Mouse (Mus musculus) midbrain, embryonic 13.5 days (tissue): ENCODE results near the gene Setmar. TPM values are rescaled to one million over a fixed set of nuclear protein-coding genes. Genes with fewer than 3 reads are reported as not detected.

Experiments
- ATAC-seq: fragments of 200-750 bp; cut with Nextera tagmentation; 2 replicates; pipeline ENCODE4 v1.8.0; 2017; ENCODE audit warnings: mild to moderate bottlenecking, moderate TSS enrichment, moderate library complexity
- H3K27ac ChIP-seq: fragments of 300-500 bp; sonication (generic); 2 replicates; pipeline ENCODE4 v1.5.1; 2015; ENCODE audit warnings: inconsistent platforms, mild to moderate bottlenecking, moderate library complexity
- H3K27me3 ChIP-seq: fragments of 300-500 bp; sonication (generic); 2 replicates; pipeline ENCODE4 v1.6.1; 2015; ENCODE audit warnings: mild to moderate bottlenecking, inconsistent platforms
- H3K36me3 ChIP-seq: fragments of 300-500 bp; sonication (generic); 2 replicates; pipeline ENCODE4 v1.6.1; 2015; ENCODE audit warnings: mild to moderate bottlenecking, inconsistent platforms
- H3K4me1 ChIP-seq: fragments of 300-500 bp; sonication (generic); replicated peaks from 2 replicates; pipeline ENCODE4 v1.6.1; 2015; ENCODE audit warnings: inconsistent platforms
- H3K4me2 ChIP-seq: fragments of 300-500 bp; sonication (generic); replicated peaks from 2 replicates; pipeline ENCODE4 v1.6.1; 2015; ENCODE audit warnings: moderate library complexity, mild to moderate bottlenecking, inconsistent platforms
- H3K4me3 ChIP-seq: fragments of 300-500 bp; sonication (generic); replicated peaks from 2 replicates; pipeline ENCODE4 v1.5.1; 2015; ENCODE audit warnings: mild to moderate bottlenecking, inconsistent platforms
- H3K9ac ChIP-seq: fragments of 300-500 bp; sonication (generic); replicated peaks from 2 replicates; pipeline ENCODE4 v1.6.1; 2015; ENCODE audit warnings: mild to moderate bottlenecking, inconsistent platforms
- H3K9me3 ChIP-seq: fragments of 300-500 bp; sonication (generic); 2 replicates; pipeline ENCODE4 v1.6.1; 2016; ENCODE audit warnings: mild to moderate bottlenecking, inconsistent platforms
- WGBS: fragments of 180-500 bp; shearing (Covaris S2); methylation state at CpG from one replicate; pipeline ENCODE4 v1.1.7; 2015; 5-methylcytosine and 5-hydroxymethylcytosine counted together
- polyA plus RNA-seq: library from polyadenylated mRNA; unstranded; fragments of >200 nt; fragmentation: Nextera tagmentation; extraction: Ambion mirVana; gene quantifications from 2 replicates; pipeline ENCODE4 v1.2.1, GENCODE M21; 2015

Gene Setmar
- polyA plus RNA-seq, 1 experiment from 2014 or later, result 7.7 TPM

GRCm38 (mm10) chr6:108091296-108091695 is 26.5 kb downstream of the Setmar start:
- Histone ChIP-seq H3K27ac (no peak overlapping the region), H3K9me3 (no peaks in the 10 kb centered on the region), H3K4me3 (no peak overlapping the region), H3K4me1 (no peaks in the 10 kb centered on the region), H3K27me3 (no peaks in the 10 kb centered on the region), H3K4me2 (no peak overlapping the region), H3K36me3 (no peaks in the 10 kb centered on the region), H3K9ac (no peak overlapping the region)
- no peak for ATAC-seq
- 86% methylated on average over 1 of the region's 1 CpGs for WGBS

DNA sequence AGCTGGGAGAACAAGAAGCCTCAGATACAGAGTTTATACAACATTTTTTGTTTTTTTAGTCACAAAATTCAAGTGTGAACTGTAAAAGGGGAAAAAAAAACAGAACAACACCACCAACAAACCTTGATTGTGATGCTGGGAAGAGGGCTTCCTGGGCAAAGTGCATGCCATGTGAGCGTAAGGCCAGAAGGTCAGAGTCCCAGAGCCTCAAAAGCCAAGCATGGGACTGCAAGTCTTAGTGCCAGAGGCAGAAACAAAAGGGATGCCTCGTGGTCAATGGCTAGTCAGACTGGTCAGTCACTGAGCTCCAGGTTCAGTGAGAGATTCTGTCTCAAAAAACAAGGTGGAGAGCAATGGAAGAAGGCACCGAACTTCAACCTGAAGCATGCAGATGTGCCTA is 27.8 kb downstream of the Setmar start:
- no peak overlapping the region for H3K9ac ChIP-seq
- H3K27ac ChIP-seq, result no peak overlapping the region
- WGBS, result 75% methylated on average over 3 of the region's 3 CpGs
- H3K4me3 ChIP-seq, result no peak overlapping the region
- no peak overlapping the region for H3K4me2 ChIP-seq
- H3K4me1 ChIP-seq, result no peaks in the 10 kb centered on the region
- H3K36me3 ChIP-seq, result no peaks in the 10 kb centered on the region
- no peaks in the 10 kb centered on the region for H3K9me3 ChIP-seq
- no peaks in the 10 kb centered on the region for H3K27me3 ChIP-seq
- ATAC-seq, result no peak

- H3K27me3 ChIP-seq, result no peaks in the 10 kb centered on the region
- no peak overlapping the region for H3K9ac ChIP-seq
- no peaks in the 10 kb centered on the region for H3K9me3 ChIP-seq
- no peak overlapping the region for H3K4me2 ChIP-seq
- no peak overlapping the region for H3K27ac ChIP-seq
- 75% methylated on average over 3 of the region's 3 CpGs for WGBS
- H3K4me1 ChIP-seq, result no peaks in the 10 kb centered on the region; the same call in 1 of the 2 replicates
- H3K4me3 ChIP-seq, result no peak overlapping the region
- ATAC-seq, result no peak
- H3K36me3 ChIP-seq, result no peaks in the 10 kb centered on the region
Observed at GRCm38 (mm10) chr6:108093449-108093848, 28.6 kb downstream of the Setmar start.

- no peak for ATAC-seq
- H3K9me3 ChIP-seq, result no peaks in the 10 kb centered on the region
- H3K4me3 ChIP-seq, result no peak overlapping the region
- H3K4me2 ChIP-seq, result no peak overlapping the region
- no peaks in the 10 kb centered on the region for H3K27me3 ChIP-seq
- no peak overlapping the region for H3K9ac ChIP-seq
- no peaks in the 10 kb centered on the region for H3K36me3 ChIP-seq
- 78% methylated on average over 5 of the region's 5 CpGs for WGBS
- no peak overlapping the region for H3K27ac ChIP-seq
- H3K4me1 ChIP-seq, result peaks cover 4% of the 10 kb centered on the region
Observed at GRCm38 (mm10) chr6:108095445-108095844, 30.6 kb downstream of the Setmar start.

- H3K4me3 ChIP-seq, result no peak overlapping the region
- no peak overlapping the region for H3K9ac ChIP-seq
- 15% methylated on average over 9 of the region's 9 CpGs for whole genome bisulfite sequencing
- no peaks in the 10 kb centered on the region for H3K9me3 ChIP-seq
- H3K4me2 ChIP-seq, result 0 out of 2 replicates have a peak overlapping the region, but pooled peaks have one; percentile 5
- H3K27ac ChIP-seq, result no peak overlapping the region
- peaks cover 4% of the 10 kb centered on the region for H3K4me1 ChIP-seq
- no peaks in the 10 kb centered on the region for H3K27me3 ChIP-seq
- peak; percentile 86 for ATAC-seq
- H3K36me3 ChIP-seq, result no peaks in the 10 kb centered on the region
Observed at GRCm38 (mm10) chr6:108098171-108098845, 33.5 kb downstream of the Setmar start.

- Histone ChIP-seq H3K27me3 (no peaks in the 10 kb centered on the region), H3K4me1 (peaks cover 4% of the 10 kb centered on the region), H3K4me2 (0 out of 2 replicates have a peak overlapping the region, but pooled peaks have one; percentile 5), H3K36me3 (no peaks in the 10 kb centered on the region), H3K27ac (no peak overlapping the region), H3K9ac (no peak overlapping the region), H3K4me3 (no peak overlapping the region), H3K9me3 (no peaks in the 10 kb centered on the region)
- ATAC-seq, result peak; percentile 27; the same call in 1 of the 2 replicates
- 36% methylated on average over 3 of the region's 3 CpGs for WGBS
Observed at GRCm38 (mm10) chr6:108098846-108099217, 34.0 kb downstream of the Setmar start.

DNA sequence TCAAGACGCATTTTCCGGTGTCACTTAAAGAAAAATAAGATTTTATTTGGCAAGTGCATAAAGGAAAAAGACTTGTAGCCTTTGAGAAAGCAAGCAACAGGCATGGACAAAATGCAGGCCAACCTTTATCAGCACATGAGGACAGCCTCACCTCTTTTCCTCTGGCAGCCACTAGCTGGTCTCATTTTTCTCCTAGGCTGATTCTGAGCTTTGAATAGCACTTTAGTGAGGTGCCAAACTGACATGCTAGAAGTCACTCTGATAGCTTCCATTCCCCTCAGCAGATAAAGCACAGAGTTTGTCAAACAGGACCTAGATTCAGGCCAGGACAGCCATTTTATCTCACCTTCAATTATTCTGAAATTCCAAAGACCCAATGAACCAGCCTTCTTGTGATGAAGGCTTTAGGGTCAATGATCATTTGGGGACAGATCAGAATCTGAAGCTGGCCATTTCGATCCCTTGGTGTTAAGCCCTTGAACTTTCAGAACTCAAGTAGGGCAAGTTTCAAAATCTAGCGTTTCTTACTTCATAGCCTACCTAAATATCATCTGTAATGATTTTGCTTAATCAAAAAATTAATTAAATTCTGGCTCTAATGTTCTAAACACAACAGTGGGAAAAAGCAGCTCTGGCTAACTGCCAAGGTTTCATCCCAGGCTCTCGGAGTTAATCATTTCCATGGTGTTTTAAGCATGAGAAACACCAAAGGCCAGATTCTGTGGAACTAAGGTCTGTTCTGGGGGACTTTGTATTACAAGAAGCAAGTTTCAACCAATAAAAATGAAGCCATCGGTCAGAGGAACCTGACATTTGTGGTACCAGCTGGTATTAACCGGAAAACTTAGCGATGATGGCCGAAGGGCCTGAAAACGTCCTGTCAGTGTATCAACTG is 37.3 kb downstream of the Setmar start:
- H3K9ac ChIP-seq, result no peak overlapping the region
- H3K36me3 ChIP-seq, result no peaks in the 10 kb centered on the region
- WGBS, result 91% methylated on average over 10 of the region's 10 CpGs
- no peak overlapping the region for H3K4me3 ChIP-seq
- peaks cover 4% of the 10 kb centered on the region for H3K4me1 ChIP-seq
- no peak for ATAC-seq
- H3K4me2 ChIP-seq, result no peak overlapping the region
- H3K9me3 ChIP-seq, result no peaks in the 10 kb centered on the region
- no peak overlapping the region for H3K27ac ChIP-seq
- no peaks in the 10 kb centered on the region for H3K27me3 ChIP-seq

- Histone ChIP-seq H3K9me3 (no peaks in the 10 kb centered on the region), H3K4me2 (no peak overlapping the region), H3K27ac (no peak overlapping the region), H3K4me3 (no peak overlapping the region), H3K27me3 (no peaks in the 10 kb centered on the region), H3K4me1 (no peaks in the 10 kb centered on the region), H3K9ac (no peak overlapping the region), H3K36me3 (no peaks in the 10 kb centered on the region)
- ATAC-seq, result no peak
Observed at GRCm38 (mm10) chr6:108107376-108107775, 42.5 kb downstream of the Setmar start.

GRCm38 (mm10) chr6:108110336-108110735 is 45.5 kb downstream of the Setmar start:
- Histone ChIP-seq H3K27me3 (no peaks in the 10 kb centered on the region), H3K36me3 (no peaks in the 10 kb centered on the region), H3K4me2 (no peak overlapping the region), H3K27ac (no peak overlapping the region), H3K4me1 (no peaks in the 10 kb centered on the region), H3K9ac (no peak overlapping the region), H3K4me3 (no peak overlapping the region), H3K9me3 (no peaks in the 10 kb centered on the region)
- no peak for ATAC-seq
- WGBS, result 78% methylated on average over 4 of the region's 4 CpGs

- no peak overlapping the region for H3K27ac ChIP-seq
- no peak overlapping the region for H3K4me3 ChIP-seq
- no peak for ATAC-seq
- H3K36me3 ChIP-seq, result no peaks in the 10 kb centered on the region
- no peaks in the 10 kb centered on the region for H3K27me3 ChIP-seq
- no peak overlapping the region for H3K9ac ChIP-seq
- H3K9me3 ChIP-seq, result no peaks in the 10 kb centered on the region
- no peaks in the 10 kb centered on the region for H3K4me1 ChIP-seq
- no peak overlapping the region for H3K4me2 ChIP-seq
Observed at GRCm38 (mm10) chr6:108111693-108112092, 46.8 kb downstream of the Setmar start.

GRCm38 (mm10) chr6:108114971-108115370 is 50.1 kb downstream of the Setmar start:
- 97% methylated on average over 1 of the region's 1 CpGs for WGBS

DNA sequence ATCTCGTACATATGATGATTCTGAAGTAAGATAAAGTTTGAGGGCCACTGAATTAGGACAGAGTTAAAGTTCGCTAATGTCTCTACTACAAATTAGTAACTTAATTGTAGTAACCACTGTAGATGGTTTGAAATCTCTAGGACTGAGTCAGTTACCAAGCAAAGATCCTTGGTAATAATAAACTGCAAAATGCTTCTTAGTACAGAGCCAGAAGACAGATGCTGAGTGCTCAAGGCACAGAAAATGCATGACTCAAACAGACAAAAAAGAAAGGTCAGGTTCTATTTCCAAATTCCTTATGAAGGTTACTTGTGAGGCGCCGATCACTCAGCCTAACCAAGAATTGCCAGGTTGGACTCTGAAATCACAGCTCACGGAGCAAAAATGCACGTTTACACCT is 53.0 kb downstream of the Setmar start:
- no peaks in the 10 kb centered on the region for H3K27me3 ChIP-seq
- no peaks in the 10 kb centered on the region for H3K4me1 ChIP-seq
- H3K9ac ChIP-seq, result no peak overlapping the region
- WGBS, result 94% methylated on average over 6 of the region's 6 CpGs
- 0 out of 2 replicates have a peak, but pooled peaks cover 3% of the 10 kb centered on the region for H3K36me3 ChIP-seq
- H3K9me3 ChIP-seq, result no peaks in the 10 kb centered on the region
- no peak overlapping the region for H3K4me3 ChIP-seq
- no peak overlapping the region for H3K4me2 ChIP-seq
- H3K27ac ChIP-seq, result no peak overlapping the region
- ATAC-seq, result no peak

More at GRCm38 (mm10) chr6:108114971-108115370, 50.1 kb downstream of the Setmar start:
- Histone ChIP-seq H3K4me1 (no peaks in the 10 kb centered on the region), H3K27ac (no peak overlapping the region), H3K9me3 (no peaks in the 10 kb centered on the region), H3K4me2 (no peak overlapping the region), H3K27me3 (no peaks in the 10 kb centered on the region), H3K9ac (no peak overlapping the region), H3K4me3 (no peak overlapping the region), H3K36me3 (0 out of 2 replicates have a peak, but pooled peaks cover 3% of the 10 kb centered on the region)
- ATAC-seq, result no peak
